Mouse (Mus musculus): ENCODE data around the gene Pea15a.

DNA sequence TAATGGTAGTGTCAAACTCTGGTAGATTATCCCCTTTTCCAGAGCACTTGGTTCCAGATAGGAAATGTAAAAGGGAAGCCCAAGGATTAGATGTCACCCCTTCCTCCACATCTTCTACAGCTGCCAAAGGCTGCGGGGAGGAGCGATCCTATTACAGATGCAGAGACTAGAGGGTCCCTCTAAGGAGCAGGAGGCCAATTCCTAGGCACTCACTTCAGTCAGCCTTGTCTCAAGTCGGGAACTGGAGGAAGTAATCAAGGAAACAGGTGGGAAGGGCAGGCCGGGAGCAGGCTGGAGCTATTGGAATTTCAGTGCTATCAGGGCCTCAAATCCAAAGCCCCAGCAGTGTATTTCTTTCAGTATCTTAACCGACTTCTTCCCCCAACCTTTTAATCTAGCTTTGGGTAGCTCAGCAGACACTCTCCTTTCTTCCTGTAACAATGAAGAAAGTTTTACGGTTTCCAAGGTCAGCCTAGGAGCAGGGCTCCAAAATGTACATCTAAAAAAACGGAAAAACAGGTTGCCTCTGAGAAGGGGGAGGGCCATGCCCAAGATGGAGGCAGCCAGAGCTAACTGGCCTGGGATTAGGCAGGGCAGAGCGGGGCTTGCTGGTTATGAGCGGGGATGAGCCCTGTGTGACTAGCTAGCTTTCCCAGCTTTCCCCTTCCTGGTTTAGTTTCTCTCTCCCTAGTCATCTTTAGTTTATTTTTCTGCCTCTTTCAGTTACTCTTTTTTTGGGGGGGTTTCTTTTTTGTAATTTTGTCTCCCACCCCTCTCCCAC is 2.4 kb downstream of the Pea15a start:
- TF ChIP-seq CTCF (IDR thresholded peaks at IDR 0.05; ENCODE audit: borderline replicate concordance, extremely low read depth, insufficient read depth, insufficient read length) (no peak), POLR2A (IDR thresholded peaks at IDR 0.05; ENCODE audit: borderline replicate concordance, extremely low read depth, insufficient read depth, insufficient read length, poor library complexity, severe bottlenecking) (no peak)
